Mouse (Mus musculus) neural tube, embryonic 13.5 days (tissue): ENCODE measurements around the gene BC049730. TPM values are rescaled to one million over a fixed set of nuclear protein-coding genes. Genes with fewer than 3 reads are reported as not detected.
"Not testable (repeated sequence)": the region's sequence is repeated elsewhere in the genome, so short reads cannot be mapped to it uniquely, and the experiment has no call there.

Experiments
- ATAC-seq: fragments of 200-750 bp; cut with Nextera tagmentation; 2 replicates; pipeline ENCODE4 v1.8.0; 2017; ENCODE audit warnings: low read depth, mild to moderate bottlenecking, moderate TSS enrichment, moderate library complexity
- H3K27ac ChIP-seq: fragments of 300-500 bp; sonication (generic); replicated peaks from 2 replicates; pipeline ENCODE4 v1.5.1; 2015; ENCODE audit warnings: moderate library complexity, mild to moderate bottlenecking, inconsistent platforms
- H3K27me3 ChIP-seq: fragments of 300-500 bp; sonication (generic); 2 replicates; pipeline ENCODE4 v1.6.1; 2015; ENCODE audit warnings: mild to moderate bottlenecking, inconsistent platforms
- H3K36me3 ChIP-seq: fragments of 300-500 bp; sonication (generic); 2 replicates; pipeline ENCODE4 v1.6.1; 2015; ENCODE audit warnings: mild to moderate bottlenecking, inconsistent platforms
- H3K4me1 ChIP-seq: fragments of 300-500 bp; sonication (generic); replicated peaks from 2 replicates; pipeline ENCODE4 v1.6.1; 2015; ENCODE audit warnings: inconsistent platforms
- H3K4me2 ChIP-seq: fragments of 300-500 bp; sonication (generic); 2 replicates; pipeline ENCODE4 v1.6.1; 2015; ENCODE audit warnings: inconsistent platforms, mild to moderate bottlenecking, moderate library complexity
- H3K4me3 ChIP-seq: fragments of 300-500 bp; sonication (generic); 2 replicates; pipeline ENCODE4 v1.5.1; 2015; ENCODE audit warnings: mild to moderate bottlenecking, inconsistent platforms
- H3K9ac ChIP-seq: fragments of 300-500 bp; sonication (generic); 2 replicates; pipeline ENCODE4 v1.6.1; 2015; ENCODE audit warnings: moderate library complexity, mild to moderate bottlenecking, inconsistent platforms
- H3K9me3 ChIP-seq: fragments of 300-500 bp; sonication (generic); 2 replicates; pipeline ENCODE4 v1.6.1; 2016; ENCODE audit warnings: inconsistent platforms
- WGBS: fragments of 180-500 bp; shearing (Covaris S2); methylation state at CpG from one replicate; pipeline ENCODE4 v1.1.7; 2015; 5-methylcytosine and 5-hydroxymethylcytosine counted together
- polyA plus RNA-seq: library from polyadenylated mRNA; unstranded; fragments of >200 nt; fragmentation: Nextera tagmentation; extraction: Ambion mirVana; gene quantifications from 2 replicates; pipeline ENCODE4 v1.2.1, GENCODE M21; 2015

BC049730 gene
- polyA plus RNA-seq, 1 experiment from 2014 or later = not detected

GRCm38 (mm10) chr7:24702841-24703240, 6.2 kb upstream of the BC049730 start:
- not testable (repeated sequence) for H3K4me1 ChIP-seq, H3K36me3 ChIP-seq, H3K4me2 ChIP-seq, ATAC-seq, H3K9me3 ChIP-seq, H3K4me3 ChIP-seq, H3K27ac ChIP-seq, H3K27me3 ChIP-seq, H3K9ac ChIP-seq
- WGBS = 83% methylated on average over 9 of the region's 9 CpGs

DNA sequence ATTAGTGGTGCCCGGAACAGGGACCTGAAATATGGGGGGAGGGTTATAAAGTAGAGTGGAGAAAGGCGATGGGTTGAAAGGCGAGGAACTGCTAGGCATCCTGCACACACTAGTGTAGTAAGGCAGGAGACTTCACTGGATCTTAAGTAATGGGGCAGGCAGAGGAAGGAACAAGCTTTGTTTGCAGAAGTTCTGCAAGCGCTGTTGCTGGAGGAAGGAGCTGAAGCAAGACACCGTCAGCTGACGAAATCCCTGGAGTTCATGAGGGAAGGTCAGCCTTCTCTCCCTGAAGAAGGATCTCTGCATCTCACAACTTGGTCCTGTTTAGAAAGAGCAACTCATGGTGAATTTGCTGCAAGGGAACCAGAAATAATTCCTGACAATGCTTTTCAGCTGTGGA, 6.0 kb downstream of the BC049730 start:
- no peak for ATAC-seq
- H3K27ac ChIP-seq = no peak overlapping the region
- no peaks in the 10 kb centered on the region for H3K9me3 ChIP-seq
- no peaks in the 10 kb centered on the region for H3K27me3 ChIP-seq
- H3K36me3 ChIP-seq = no peaks in the 10 kb centered on the region
- WGBS = 88% methylated on average over 6 of the region's 6 CpGs
- H3K4me3 ChIP-seq = no peak overlapping the region
- no peak overlapping the region for H3K4me2 ChIP-seq
- H3K9ac ChIP-seq = no peak overlapping the region
- H3K4me1 ChIP-seq = no peaks in the 10 kb centered on the region

- H3K27me3 ChIP-seq = not testable (repeated sequence)
Measured at GRCm38 (mm10) chr7:24726808-24727207, 17.8 kb downstream of the BC049730 start, which contains the start of gene Gm4763. TSS of gene Gm4763 (minus strand) at chr7:24726908.

DNA sequence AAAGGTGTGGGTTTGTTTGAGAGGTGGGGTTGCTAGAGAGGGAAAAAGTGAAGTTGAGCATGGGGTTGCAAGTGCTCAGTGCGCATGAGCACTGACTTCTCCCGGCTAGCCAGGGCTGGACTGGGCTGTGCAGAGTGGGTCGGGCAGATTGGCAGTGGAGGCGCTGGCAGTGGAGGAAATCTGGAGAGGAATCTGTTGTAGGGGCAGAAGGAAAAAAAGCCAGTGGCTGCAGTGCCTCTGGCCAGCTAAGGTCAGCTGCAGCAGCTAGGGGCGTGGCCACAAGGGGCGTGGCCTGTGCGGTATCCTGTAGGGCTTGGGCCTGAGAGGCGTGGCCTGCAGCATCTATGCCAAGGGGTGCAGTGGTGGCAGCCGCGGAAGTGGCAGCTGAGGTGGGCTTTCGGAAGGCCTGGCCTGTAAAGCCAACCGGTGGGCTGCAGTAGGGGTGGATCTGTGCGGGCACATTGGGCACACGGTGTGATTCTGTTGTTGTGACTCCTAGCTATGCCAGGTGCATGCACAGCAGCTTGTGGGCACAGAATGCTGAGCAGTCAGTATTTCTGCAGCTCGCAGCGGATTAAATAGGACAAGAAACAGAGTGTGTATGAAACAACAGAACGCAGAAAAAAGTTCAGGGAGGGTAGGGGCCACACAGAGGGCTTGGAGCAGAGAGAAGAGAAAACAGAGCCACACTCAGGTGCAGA, 27.1 kb downstream of the BC049730 start:
- 0 out of 2 replicates have a peak, but pooled peaks have one; percentile 61 for ATAC-seq
- Histone ChIP-seq H3K36me3 (no peaks in the 10 kb centered on the region), H3K27ac (no peak overlapping the region), H3K4me2 (peak overlapping the region; percentile 40), H3K9ac (peak overlapping the region; percentile 6; the same call in 1 of the 2 replicates), H3K4me3 (peak overlapping the region; percentile 19), H3K4me1 (peaks cover 9% of the 10 kb centered on the region), H3K9me3 (no peaks in the 10 kb centered on the region), H3K27me3 (no peaks in the 10 kb centered on the region)
- WGBS = 13% methylated on average over 17 of the region's 17 CpGs

More at GRCm38 (mm10) chr7:24726808-24727207, 17.8 kb downstream of the BC049730 start, which contains the start of gene Gm4763:
- not testable (repeated sequence) for ATAC-seq, H3K9me3 ChIP-seq, H3K9ac ChIP-seq, H3K4me1 ChIP-seq, H3K27ac ChIP-seq, H3K4me2 ChIP-seq, H3K4me3 ChIP-seq, H3K36me3 ChIP-seq
- WGBS = 93% methylated on average over 11 of the region's 11 CpGs

- whole genome bisulfite sequencing = 56% methylated on average over 4 of the region's 4 CpGs
- ATAC-seq = no peak
- Histone ChIP-seq H3K4me2 (no peak overlapping the region), H3K9me3 (no peaks in the 10 kb centered on the region), H3K27ac (no peak overlapping the region), H3K36me3 (no peaks in the 10 kb centered on the region), H3K9ac (no peak overlapping the region), H3K4me3 (no peak overlapping the region), H3K4me1 (peaks cover 17% of the 10 kb centered on the region), H3K27me3 (no peaks in the 10 kb centered on the region)
Measured at GRCm38 (mm10) chr7:24750695-24751094, 41.7 kb downstream of the BC049730 start.

DNA sequence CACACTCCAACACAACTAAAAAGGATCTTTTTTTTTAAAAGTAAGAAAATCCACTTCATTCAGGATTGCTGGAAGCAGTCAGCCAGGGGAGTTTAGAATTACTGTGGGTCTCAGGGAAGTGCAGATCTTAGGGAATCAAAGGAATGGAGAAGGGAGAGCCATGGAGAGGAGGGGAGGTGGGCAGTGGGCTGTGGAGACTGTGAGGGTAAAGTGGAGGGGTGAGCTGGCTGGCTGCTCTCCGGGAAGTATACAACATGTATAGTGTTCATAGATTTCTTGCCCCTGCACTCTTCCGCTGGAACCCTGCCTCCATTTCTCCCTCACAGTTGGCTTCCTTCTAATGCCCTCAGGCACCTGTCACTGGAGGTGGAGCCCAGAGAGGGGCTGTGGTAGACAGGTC, 42.6 kb downstream of the BC049730 start:
- Histone ChIP-seq H3K36me3 (no peaks in the 10 kb centered on the region), H3K4me3 (no peak overlapping the region), H3K9ac (no peak overlapping the region), H3K4me1 (peaks cover 17% of the 10 kb centered on the region), H3K4me2 (no peak overlapping the region), H3K27me3 (no peaks in the 10 kb centered on the region), H3K27ac (no peak overlapping the region), H3K9me3 (no peaks in the 10 kb centered on the region)
- ATAC-seq = no peak
- WGBS = 69% methylated on average over 2 of the region's 2 CpGs

- no peaks in the 10 kb centered on the region for H3K36me3 ChIP-seq
- H3K4me3 ChIP-seq = no peak overlapping the region
- no peak for ATAC-seq
- WGBS = 87% methylated on average over 5 of the region's 5 CpGs
- H3K27ac ChIP-seq = no peak overlapping the region
- no peak overlapping the region for H3K4me2 ChIP-seq
- H3K9ac ChIP-seq = no peak overlapping the region
- no peaks in the 10 kb centered on the region for H3K27me3 ChIP-seq
- H3K4me1 ChIP-seq = peaks cover 17% of the 10 kb centered on the region
- no peaks in the 10 kb centered on the region for H3K9me3 ChIP-seq
Measured at GRCm38 (mm10) chr7:24753476-24753875, 44.4 kb downstream of the BC049730 start.

DNA sequence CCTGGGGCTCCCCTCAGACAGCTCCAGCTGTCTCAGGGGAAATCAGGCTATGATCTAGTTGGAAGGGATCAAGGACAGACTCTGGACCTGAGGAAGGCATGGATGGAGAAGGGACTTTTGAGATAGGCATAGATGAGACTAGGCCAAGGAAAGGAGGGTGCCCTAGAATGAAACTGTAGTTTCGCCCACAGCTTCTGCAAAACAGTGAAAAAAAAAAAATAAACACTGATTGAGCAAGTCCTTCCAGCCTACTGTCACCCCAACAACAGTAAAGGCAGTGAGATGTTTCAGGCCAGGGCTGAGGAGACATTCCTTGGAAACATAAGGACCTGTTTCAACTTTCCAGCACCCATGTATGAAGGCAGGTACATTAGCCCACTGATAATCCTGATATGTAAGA, 49.5 kb downstream of the BC049730 start:
- no peak for ATAC-seq
- H3K4me2 ChIP-seq = no peak overlapping the region
- H3K27ac ChIP-seq = no peak overlapping the region
- WGBS = 88% methylated on average over 1 of the region's 1 CpGs
- no peaks in the 10 kb centered on the region for H3K27me3 ChIP-seq
- no peaks in the 10 kb centered on the region for H3K4me1 ChIP-seq
- no peaks in the 10 kb centered on the region for H3K36me3 ChIP-seq
- no peak overlapping the region for H3K9ac ChIP-seq
- H3K9me3 ChIP-seq = no peaks in the 10 kb centered on the region
- no peak overlapping the region for H3K4me3 ChIP-seq

DNA sequence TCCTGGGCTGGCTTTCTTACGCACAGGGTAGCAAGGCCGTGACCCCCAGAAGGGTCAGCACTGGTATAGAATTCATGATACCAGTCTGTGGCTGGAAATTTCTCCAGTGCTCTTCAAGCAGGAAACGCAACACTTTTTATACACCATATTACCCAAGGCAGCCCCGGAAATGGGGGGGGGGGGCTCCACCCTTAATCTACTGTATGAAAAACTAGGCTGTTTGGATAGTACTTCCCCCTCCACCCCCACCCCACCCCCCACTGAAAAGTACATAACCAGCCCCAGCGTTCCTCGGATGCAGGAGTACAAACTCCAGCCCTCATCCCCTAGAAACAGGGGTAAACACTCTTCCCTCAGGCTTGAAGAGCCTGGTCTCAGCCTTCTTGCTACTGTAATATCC, 51.2 kb downstream of the BC049730 start, which contains the start of gene Cd177:
TSS of gene Cd177 (minus strand) at position 101 of the 400 bp plus-strand sequence.
- no peak within 1 kb of the TSS for H3K4me2 ChIP-seq
- no peak within 1 kb of the TSS for H3K9ac ChIP-seq
- 85% methylated on average over 6 of the region's 6 CpGs for WGBS
- no peak for ATAC-seq
- no peak within 1 kb of the TSS for H3K4me3 ChIP-seq
- no peaks in the 10 kb centered on the region for H3K36me3 ChIP-seq
- no peaks in the 10 kb centered on the region for H3K4me1 ChIP-seq
- no peak within 1 kb of the TSS for H3K27ac ChIP-seq
- H3K27me3 ChIP-seq = no peaks in the 10 kb centered on the region
- H3K9me3 ChIP-seq = no peaks in the 10 kb centered on the region

DNA sequence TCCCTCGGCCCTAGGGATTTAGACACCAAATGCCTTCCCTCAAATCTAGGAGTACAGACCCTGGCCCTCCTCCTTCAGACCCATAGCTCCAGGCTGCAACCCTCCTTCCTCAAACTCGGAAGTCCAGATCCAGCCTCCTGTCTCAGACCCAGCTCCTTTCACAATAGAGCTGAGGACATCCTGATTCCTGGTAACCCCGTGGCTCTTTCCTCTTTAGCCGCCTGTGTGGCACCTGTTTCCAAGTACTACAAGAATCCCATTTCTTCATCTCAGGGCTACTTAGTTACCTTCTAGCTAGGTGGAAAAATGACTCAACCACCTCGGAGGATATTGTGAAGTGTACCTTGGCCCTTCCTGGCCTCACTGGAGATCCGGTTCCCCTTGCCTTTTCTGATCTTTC, 52.1 kb downstream of the BC049730 start:
- Histone ChIP-seq H3K4me1 (no peaks in the 10 kb centered on the region), H3K4me3 (no peak overlapping the region), H3K4me2 (no peak overlapping the region), H3K27me3 (no peaks in the 10 kb centered on the region), H3K9me3 (no peaks in the 10 kb centered on the region), H3K9ac (no peak overlapping the region), H3K27ac (no peak overlapping the region), H3K36me3 (no peaks in the 10 kb centered on the region)
- WGBS = 81% methylated on average over 6 of the region's 6 CpGs
- ATAC-seq = no peak

DNA sequence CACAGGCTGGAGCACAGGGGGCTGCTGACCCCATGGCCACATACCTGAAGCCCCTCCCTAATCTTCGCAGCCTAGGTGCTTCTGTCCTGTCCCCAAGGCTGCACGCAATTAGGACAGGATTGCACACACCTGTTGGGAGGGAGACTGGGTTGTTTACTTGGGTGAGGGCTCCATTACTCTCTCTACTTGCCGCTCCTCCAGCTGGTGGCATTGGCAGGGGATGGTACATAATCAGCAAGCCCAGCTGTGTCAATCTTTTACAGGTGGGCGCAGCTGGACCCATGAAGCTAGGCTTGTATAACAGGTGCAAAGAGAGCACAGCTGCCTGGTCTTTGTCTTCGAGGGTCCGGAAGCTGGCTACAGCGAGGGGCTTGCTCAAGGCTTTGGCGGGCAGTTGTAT, 53.5 kb downstream of the BC049730 start:
- Histone ChIP-seq H3K4me1 (no peaks in the 10 kb centered on the region), H3K4me2 (no peak overlapping the region), H3K36me3 (no peaks in the 10 kb centered on the region), H3K9ac (no peak overlapping the region), H3K4me3 (no peak overlapping the region), H3K27ac (no peak overlapping the region), H3K27me3 (no peaks in the 10 kb centered on the region), H3K9me3 (no peaks in the 10 kb centered on the region)
- ATAC-seq = no peak
- 93% methylated on average over 8 of the region's 8 CpGs for WGBS
